Mouse (Mus musculus) embryonic facial prominence, embryonic 11.5 days (tissue): ENCODE measurements around the gene Aqp9. TPM values are rescaled to one million over a fixed set of nuclear protein-coding genes. Genes with fewer than 3 reads are reported as not detected.
A peak's percentile ranks its signal among the peaks of the same experiment; 100 is the strongest.

ENCODE experiments used
- ATAC-seq: fragments of 200-750 bp; cut with Nextera tagmentation; replicated peaks from 2 replicates; pipeline ENCODE4 v1.8.0; 2017; ENCODE audit warnings: low read depth; ENCODE audit not compliant: insufficient number of reproducible peaks, low FRiP score, low TSS enrichment
- DNase-seq: peaks from one replicate; pipeline ENCODE4 v3.0.0-alpha.2; 2015; ENCODE audit warnings: low spot score
- H3K27ac ChIP-seq: fragments of 300-500 bp; sonication (generic); replicated peaks from 2 replicates; pipeline ENCODE4 v1.5.1; 2014; ENCODE audit warnings: mild to moderate bottlenecking, low read depth, low read length, control low read depth
- H3K27me3 ChIP-seq: fragments of 300-500 bp; sonication (generic); 2 replicates; pipeline ENCODE4 v1.6.1; 2014; ENCODE audit warnings: mild to moderate bottlenecking, low read length, moderate library complexity, mixed read lengths; ENCODE audit not compliant: control insufficient read depth, insufficient read depth
- H3K36me3 ChIP-seq: fragments of 300-500 bp; sonication (generic); replicated peaks from 2 replicates; pipeline ENCODE4 v1.6.1; 2014; ENCODE audit warnings: low read depth, mild to moderate bottlenecking, low read length, moderate library complexity, mixed read lengths; ENCODE audit not compliant: control insufficient read depth, insufficient read depth
- H3K4me1 ChIP-seq: fragments of 300-500 bp; sonication (generic); 2 replicates; pipeline ENCODE4 v1.6.1; 2014; ENCODE audit warnings: low read length, mixed read lengths; ENCODE audit not compliant: control insufficient read depth, insufficient read depth
- H3K4me2 ChIP-seq: fragments of 300-500 bp; sonication (generic); 2 replicates; pipeline ENCODE4 v1.6.1; 2014; ENCODE audit warnings: low read depth, mild to moderate bottlenecking, control low read depth, low read length, moderate library complexity
- H3K4me3 ChIP-seq: fragments of 300-500 bp; sonication (generic); 2 replicates; pipeline ENCODE4 v1.5.1; 2014; ENCODE audit warnings: low read depth, low read length, control low read depth
- H3K9ac ChIP-seq: fragments of 300-500 bp; sonication (generic); replicated peaks from 2 replicates; pipeline ENCODE4 v1.6.1; 2014; ENCODE audit warnings: mild to moderate bottlenecking, control low read depth, low read length
- H3K9me3 ChIP-seq: fragments of 300-500 bp; sonication (generic); replicated peaks from 2 replicates; pipeline ENCODE4 v1.6.1; 2016; ENCODE audit warnings: mild to moderate bottlenecking, low read length, inconsistent platforms, mixed read lengths; ENCODE audit not compliant: control insufficient read depth
- WGBS: fragments of 180-500 bp; shearing (Covaris S2); extraction: QIAGEN DNeasy Blood & Tissue Kit; methylation state at CpG from one replicate; pipeline ENCODE4 v1.1.7; 2014; 5-methylcytosine and 5-hydroxymethylcytosine counted together
- polyA plus RNA-seq: library from polyadenylated mRNA; unstranded; fragments of >200 nt; fragmentation: Nextera tagmentation; extraction: Ambion mirVana; gene quantifications from 2 replicates; pipeline ENCODE4 v1.2.1, GENCODE M21; 2014

Gene Aqp9
- polyA plus RNA-seq, 1 experiment from 2014 or later: 0.17 TPM

GRCm38 (mm10) chr9:71140205-71140604 is 28.3 kb downstream of the Aqp9 start:
- Histone ChIP-seq H3K9me3 (no peaks in the 10 kb centered on the region), H3K4me3 (no peak overlapping the region), H3K9ac (no peak overlapping the region), H3K27me3 (no peaks in the 10 kb centered on the region), H3K27ac (no peak overlapping the region), H3K36me3 (no peaks in the 10 kb centered on the region), H3K4me1 (no peaks in the 10 kb centered on the region), H3K4me2 (no peak overlapping the region)
- 85% methylated on average over 8 of the region's 8 CpGs for WGBS
- DNase-seq: no peak
- ATAC-seq: no peak

GRCm38 (mm10) chr9:71138936-71139335 is 29.5 kb downstream of the Aqp9 start:
- Histone ChIP-seq H3K9me3 (no peaks in the 10 kb centered on the region), H3K27me3 (no peaks in the 10 kb centered on the region), H3K9ac (no peak overlapping the region), H3K4me3 (no peak overlapping the region), H3K36me3 (no peaks in the 10 kb centered on the region), H3K4me1 (no peaks in the 10 kb centered on the region), H3K4me2 (no peak overlapping the region), H3K27ac (no peak overlapping the region)
- DNase-seq (no peak), ATAC-seq (no peak)
- 78% methylated on average over 2 of the region's 2 CpGs for WGBS

GRCm38 (mm10) chr9:71137267-71137945 is 31.1 kb downstream of the Aqp9 start:
- ATAC-seq: no peak
- no peak overlapping the region for H3K4me2 ChIP-seq
- WGBS: 79% methylated on average over 6 of the region's 6 CpGs

GRCm38 (mm10) chr9:71135073-71135472 is 33.4 kb downstream of the Aqp9 start:
- DNase-seq (no peak), ATAC-seq (no peak)
- 65% methylated on average over 5 of the region's 5 CpGs for WGBS
- Histone ChIP-seq H3K4me3 (no peak overlapping the region), H3K9ac (no peak overlapping the region), H3K27ac (no peak overlapping the region), H3K9me3 (no peaks in the 10 kb centered on the region), H3K4me1 (no peaks in the 10 kb centered on the region), H3K36me3 (no peaks in the 10 kb centered on the region), H3K27me3 (no peaks in the 10 kb centered on the region), H3K4me2 (no peak overlapping the region)

More at GRCm38 (mm10) chr9:71137267-71137945, 31.1 kb downstream of the Aqp9 start:
- no peak overlapping the region for H3K4me3 ChIP-seq
- H3K9me3 ChIP-seq: no peaks in the 10 kb centered on the region
- no peaks in the 10 kb centered on the region for H3K27me3 ChIP-seq
- DNase-seq: no peak
- no peak overlapping the region for H3K9ac ChIP-seq
- no peaks in the 10 kb centered on the region for H3K4me1 ChIP-seq
- no peak overlapping the region for H3K27ac ChIP-seq
- H3K36me3 ChIP-seq: no peaks in the 10 kb centered on the region

GRCm38 (mm10) chr9:71133190-71133589 is 35.3 kb downstream of the Aqp9 start:
- no peak overlapping the region for H3K4me2 ChIP-seq

GRCm38 (mm10) chr9:71131822-71132221 is 36.7 kb downstream of the Aqp9 start:
- no peaks in the 10 kb centered on the region for H3K4me1 ChIP-seq
- no peak overlapping the region for H3K9ac ChIP-seq
- no peaks in the 10 kb centered on the region for H3K9me3 ChIP-seq
- WGBS: 79% methylated on average over 5 of the region's 5 CpGs
- no peak for ATAC-seq
- H3K36me3 ChIP-seq: no peaks in the 10 kb centered on the region
- H3K27ac ChIP-seq: no peak overlapping the region
- no peak for DNase-seq
- no peak overlapping the region for H3K4me3 ChIP-seq
- no peaks in the 10 kb centered on the region for H3K27me3 ChIP-seq
- no peak overlapping the region for H3K4me2 ChIP-seq

More at GRCm38 (mm10) chr9:71133190-71133589, 35.3 kb downstream of the Aqp9 start:
- Histone ChIP-seq H3K27me3 (no peaks in the 10 kb centered on the region), H3K9me3 (no peaks in the 10 kb centered on the region), H3K27ac (no peak overlapping the region), H3K4me3 (no peak overlapping the region), H3K4me1 (no peaks in the 10 kb centered on the region), H3K36me3 (no peaks in the 10 kb centered on the region), H3K9ac (no peak overlapping the region)
- no peak for DNase-seq
- WGBS: 87% methylated on average over 5 of the region's 5 CpGs
- no peak for ATAC-seq

GRCm38 (mm10) chr9:71128911-71129310 is 39.6 kb downstream of the Aqp9 start:
- no peaks in the 10 kb centered on the region for H3K9me3 ChIP-seq
- no peak overlapping the region for H3K27ac ChIP-seq
- ATAC-seq (no peak), DNase-seq (peak; percentile 74)
- H3K36me3 ChIP-seq: no peaks in the 10 kb centered on the region
- no peaks in the 10 kb centered on the region for H3K4me1 ChIP-seq
- H3K4me2 ChIP-seq: no peak overlapping the region
- H3K9ac ChIP-seq: no peak overlapping the region
- no peaks in the 10 kb centered on the region for H3K27me3 ChIP-seq
- H3K4me3 ChIP-seq: no peak overlapping the region
- 67% methylated on average over 5 of the region's 5 CpGs for WGBS

GRCm38 (mm10) chr9:71126205-71126604 is 42.3 kb downstream of the Aqp9 start:
- H3K4me3 ChIP-seq: no peak overlapping the region
- no peaks in the 10 kb centered on the region for H3K4me1 ChIP-seq
- H3K36me3 ChIP-seq: no peaks in the 10 kb centered on the region
- H3K27ac ChIP-seq: no peak overlapping the region
- 50% methylated on average over 2 of the region's 2 CpGs for WGBS
- no peak overlapping the region for H3K4me2 ChIP-seq
- no peak overlapping the region for H3K9ac ChIP-seq
- ATAC-seq (no peak), DNase-seq (peak; percentile 15)
- no peaks in the 10 kb centered on the region for H3K27me3 ChIP-seq
- H3K9me3 ChIP-seq: no peaks in the 10 kb centered on the region
